Mouse (Mus musculus) olfactory bulb, adult 2 months (tissue): Measurements from ENCODE around the gene Capn9.

ENCODE experiments used
- CTCF ChIP-seq: fragments of 200-500 bp; IDR thresholded peaks from 2 replicates; pipeline ENCODE4 v1.5.1; 2012; ENCODE audit warnings: low read depth, mild to moderate bottlenecking, low read length, moderate library complexity; ENCODE audit not compliant: insufficient read depth
- POLR2A ChIP-seq: fragments of 200-500 bp; IDR thresholded peaks from 2 replicates; pipeline ENCODE4 v1.6.1; 2012; ENCODE audit warnings: mild to moderate bottlenecking, low read depth, low read length, moderate library complexity; ENCODE audit not compliant: insufficient read depth

DNA sequence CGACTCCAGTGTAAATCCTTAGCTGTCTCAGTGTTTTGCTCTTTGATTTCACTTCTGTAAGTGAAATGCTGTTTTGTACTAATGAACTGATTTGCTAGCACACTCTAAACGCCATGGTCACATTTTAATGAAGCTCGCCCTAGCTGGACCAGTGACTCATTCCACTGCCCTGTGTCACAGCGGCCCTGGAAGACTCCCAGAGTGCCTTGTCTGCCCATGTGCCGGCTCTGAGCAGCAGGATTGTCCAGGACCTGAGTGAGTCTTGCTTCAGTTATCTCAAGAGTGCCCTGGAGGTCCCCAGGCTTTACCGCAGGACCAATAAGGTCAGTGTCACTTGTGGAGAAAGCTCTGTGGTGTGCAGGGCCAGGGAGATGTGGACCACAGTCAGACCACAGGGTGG is 29.5 kb upstream of the Capn9 start:
- TF ChIP-seq POLR2A (no peak), CTCF (no peak)
